Mouse (Mus musculus): ENCODE measurements around the gene Drosha. TPM values are rescaled to one million over a fixed set of nuclear protein-coding genes. Genes with fewer than 3 reads are reported as not detected.

Gene Drosha
- polyA plus RNA-seq, 1 experiment from 2014 or later: 82.0 TPM

DNA sequence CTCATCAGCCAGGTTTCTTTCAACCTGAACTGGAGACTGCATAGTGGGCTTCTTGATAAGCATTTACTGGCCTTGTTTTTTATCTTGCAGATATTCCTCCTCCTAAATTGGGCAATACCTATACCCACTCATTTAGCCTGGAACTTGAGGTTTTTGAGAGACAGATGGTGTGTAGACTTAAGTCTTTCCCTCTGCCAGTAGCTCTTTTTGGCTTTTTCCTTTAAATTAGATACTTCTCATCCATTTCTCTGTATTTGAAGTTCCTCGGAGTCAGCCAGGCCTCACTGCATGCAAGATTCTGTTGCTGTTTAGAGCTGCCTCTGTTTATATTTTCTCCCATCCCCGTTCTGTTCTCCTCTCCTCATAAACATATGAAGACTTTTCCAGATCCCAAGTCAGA, 51.7 kb downstream of the Drosha start:
- Histone ChIP-seq H3K36me3 (replicated peaks) (peaks cover 88% of the 10 kb centered on the region), H3K27me3 (replicated peaks; ENCODE audit: low read depth, poor library complexity, severe bottlenecking) (no peaks in the 10 kb centered on the region), H3K27ac (replicated peaks) (no peak overlapping the region), H3K9me3 (no peaks in the 10 kb centered on the region), H3K4me3 (no peak overlapping the region), H3K4me1 (no peaks in the 10 kb centered on the region)
- WGBS: 94% methylated on average over 2 of the region's 2 CpGs
- DNase-seq (ENCODE audit: low spot score): no peak

DNA sequence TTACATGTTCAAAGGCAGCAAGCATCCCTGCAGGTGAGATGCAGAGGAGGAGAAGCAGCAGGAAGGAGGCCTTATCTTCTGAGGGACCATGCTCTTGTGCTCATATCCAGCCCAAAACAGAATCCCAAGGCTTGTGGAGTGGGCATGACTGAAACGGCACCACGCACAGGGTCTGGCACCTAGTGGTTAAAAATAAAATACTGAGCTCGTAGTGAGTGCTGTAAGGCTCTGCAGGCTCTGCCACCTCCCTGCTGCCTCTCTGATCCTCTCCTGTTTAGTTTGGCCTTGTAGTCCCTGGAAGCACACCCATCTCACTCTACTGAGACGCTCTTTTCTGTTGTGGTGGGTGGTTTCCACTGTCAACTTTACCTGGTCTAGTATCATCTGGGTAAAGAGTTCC, 52.3 kb downstream of the Drosha start:
- Histone ChIP-seq H3K4me3 (no peak overlapping the region), H3K27me3 (replicated peaks; ENCODE audit: low read depth, poor library complexity, severe bottlenecking) (no peaks in the 10 kb centered on the region), H3K4me1 (no peaks in the 10 kb centered on the region), H3K9me3 (no peaks in the 10 kb centered on the region), H3K27ac (replicated peaks) (no peak overlapping the region), H3K36me3 (replicated peaks) (peaks cover 88% of the 10 kb centered on the region)
- WGBS: 96% methylated on average over 4 of the region's 4 CpGs
- DNase-seq (ENCODE audit: low spot score): no peak

DNA sequence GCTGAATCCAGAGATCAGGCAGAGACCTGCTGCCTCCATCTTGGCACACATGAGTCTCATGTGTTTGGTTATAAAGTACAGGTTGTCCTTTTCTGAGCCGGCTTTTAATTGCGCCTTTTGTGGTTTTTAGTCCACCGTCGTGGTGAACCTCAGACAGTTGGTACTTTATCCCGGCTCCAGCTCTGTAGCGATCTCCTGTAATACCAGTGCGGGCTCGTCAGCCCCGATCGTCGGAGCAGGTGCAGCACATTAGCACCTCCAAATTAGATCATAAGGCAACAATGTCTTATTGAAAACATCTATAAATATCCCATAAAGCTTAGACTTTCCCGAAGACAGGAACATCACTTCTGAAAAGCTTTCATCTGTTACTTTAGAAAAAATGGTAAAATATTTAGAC, 53.3 kb downstream of the Drosha start:
- Histone ChIP-seq H3K36me3 (replicated peaks) (peaks cover 96% of the 10 kb centered on the region), H3K27ac (replicated peaks) (no peak overlapping the region), H3K4me1 (no peaks in the 10 kb centered on the region), H3K9me3 (no peaks in the 10 kb centered on the region), H3K27me3 (replicated peaks; ENCODE audit: low read depth, poor library complexity, severe bottlenecking) (no peaks in the 10 kb centered on the region), H3K4me3 (no peak overlapping the region)
- DNase-seq (ENCODE audit: low spot score): no peak
- 93% methylated on average over 12 of the region's 12 CpGs for whole genome bisulfite sequencing

- no peaks in the 10 kb centered on the region for H3K9me3 ChIP-seq
- no peak overlapping the region for H3K4me3 ChIP-seq
- 94% methylated on average over 9 of the region's 9 CpGs for WGBS
- DNase-seq (ENCODE audit: low spot score): no peak
- H3K27ac ChIP-seq (replicated peaks): no peak overlapping the region
- no peaks in the 10 kb centered on the region for H3K27me3 ChIP-seq (replicated peaks; ENCODE audit: low read depth, poor library complexity, severe bottlenecking)
- H3K4me1 ChIP-seq: no peaks in the 10 kb centered on the region
- H3K36me3 ChIP-seq (replicated peaks): peaks cover 96% of the 10 kb centered on the region
Measured at GRCm38 (mm10) chr15:12878581-12878980, 54.0 kb downstream of the Drosha start.

GRCm38 (mm10) chr15:12879937-12880336, 55.3 kb downstream of the Drosha start:
- WGBS: 93% methylated on average over 8 of the region's 8 CpGs
- Histone ChIP-seq H3K4me1 (no peaks in the 10 kb centered on the region), H3K27ac (replicated peaks) (no peak overlapping the region), H3K4me3 (no peak overlapping the region), H3K9me3 (no peaks in the 10 kb centered on the region), H3K36me3 (replicated peaks) (peaks cover 98% of the 10 kb centered on the region), H3K27me3 (replicated peaks; ENCODE audit: low read depth, poor library complexity, severe bottlenecking) (no peaks in the 10 kb centered on the region)
- no peak for DNase-seq (ENCODE audit: low spot score)

DNA sequence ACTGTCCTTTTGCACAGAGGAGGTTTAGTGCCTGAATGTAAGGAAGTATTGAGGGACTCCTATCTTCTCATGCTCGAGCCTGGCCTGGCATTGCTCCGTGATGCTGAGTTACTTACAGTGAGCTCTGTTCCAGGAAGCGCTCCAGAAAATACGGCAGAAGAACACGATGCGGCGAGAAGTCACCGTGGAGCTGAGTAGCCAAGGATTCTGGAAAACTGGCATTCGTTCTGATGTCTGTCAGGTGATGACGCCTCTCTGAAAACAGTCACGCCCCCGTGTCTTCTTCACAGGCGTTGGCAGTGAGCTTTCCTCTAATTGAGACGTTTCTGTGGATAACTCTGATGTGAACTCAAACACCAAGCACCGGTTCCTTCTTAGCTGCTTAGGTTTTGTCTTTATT, 60.2 kb downstream of the Drosha start:
- Histone ChIP-seq H3K9me3 (no peaks in the 10 kb centered on the region), H3K36me3 (replicated peaks) (peaks cover 100% of the 10 kb centered on the region), H3K4me3 (no peak overlapping the region), H3K27me3 (replicated peaks; ENCODE audit: low read depth, poor library complexity, severe bottlenecking) (no peaks in the 10 kb centered on the region), H3K4me1 (no peaks in the 10 kb centered on the region), H3K27ac (replicated peaks) (no peak overlapping the region)
- no peak for DNase-seq (ENCODE audit: low spot score)
- 95% methylated on average over 15 of the region's 15 CpGs for WGBS

DNA sequence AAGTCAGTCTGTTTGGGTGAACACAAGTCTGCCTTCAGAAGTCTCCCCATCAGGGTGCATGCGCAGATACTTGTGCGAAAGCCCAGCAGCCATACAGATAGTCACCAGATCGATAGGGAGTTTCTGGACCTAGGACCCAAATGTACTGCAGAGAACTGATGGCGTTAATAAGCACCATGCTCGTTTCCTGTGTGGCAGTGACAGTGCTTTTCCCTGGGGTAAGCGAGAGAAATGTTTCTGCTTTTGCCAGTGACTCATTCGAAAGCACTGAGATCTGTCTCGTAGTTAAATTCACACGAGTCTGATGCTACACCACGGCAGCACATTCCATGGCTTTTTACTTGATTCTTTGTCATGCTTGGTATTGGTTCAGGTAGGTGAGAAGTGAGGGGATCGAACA, 60.7 kb downstream of the Drosha start:
- Histone ChIP-seq H3K36me3 (replicated peaks) (peaks cover 100% of the 10 kb centered on the region), H3K27me3 (replicated peaks; ENCODE audit: low read depth, poor library complexity, severe bottlenecking) (no peaks in the 10 kb centered on the region), H3K4me1 (no peaks in the 10 kb centered on the region), H3K9me3 (no peaks in the 10 kb centered on the region), H3K27ac (replicated peaks) (no peak overlapping the region), H3K4me3 (no peak overlapping the region)
- 95% methylated on average over 11 of the region's 11 CpGs for WGBS
- no peak for DNase-seq (ENCODE audit: low spot score)

DNA sequence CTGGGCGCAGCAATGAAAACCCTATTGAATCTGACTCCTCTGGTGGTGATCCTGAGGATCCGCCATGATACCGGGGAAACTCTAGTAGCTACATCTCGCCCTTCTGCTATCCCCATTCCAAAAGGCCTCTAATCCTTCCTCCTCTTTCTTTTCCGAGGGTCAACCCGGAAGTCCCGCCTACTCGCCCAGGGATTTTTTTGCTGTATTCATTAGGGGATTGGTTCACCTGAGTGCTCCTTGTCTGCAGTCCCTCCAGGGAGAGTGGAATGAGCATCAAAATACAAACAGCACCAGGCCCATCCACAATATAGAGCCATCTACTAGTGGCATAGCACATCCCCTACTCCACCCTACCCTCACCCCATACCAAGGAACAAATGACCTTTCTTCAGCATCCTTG, 62.6 kb downstream of the Drosha start:
- H3K4me3 ChIP-seq: no peak overlapping the region
- 91% methylated on average over 8 of the region's 8 CpGs for WGBS
- no peaks in the 10 kb centered on the region for H3K27me3 ChIP-seq (replicated peaks; ENCODE audit: low read depth, poor library complexity, severe bottlenecking)
- H3K27ac ChIP-seq (replicated peaks): no peak overlapping the region
- no peaks in the 10 kb centered on the region for H3K4me1 ChIP-seq
- no peaks in the 10 kb centered on the region for H3K9me3 ChIP-seq
- peaks cover 100% of the 10 kb centered on the region for H3K36me3 ChIP-seq (replicated peaks)
- no peak for DNase-seq (ENCODE audit: low spot score)

DNA sequence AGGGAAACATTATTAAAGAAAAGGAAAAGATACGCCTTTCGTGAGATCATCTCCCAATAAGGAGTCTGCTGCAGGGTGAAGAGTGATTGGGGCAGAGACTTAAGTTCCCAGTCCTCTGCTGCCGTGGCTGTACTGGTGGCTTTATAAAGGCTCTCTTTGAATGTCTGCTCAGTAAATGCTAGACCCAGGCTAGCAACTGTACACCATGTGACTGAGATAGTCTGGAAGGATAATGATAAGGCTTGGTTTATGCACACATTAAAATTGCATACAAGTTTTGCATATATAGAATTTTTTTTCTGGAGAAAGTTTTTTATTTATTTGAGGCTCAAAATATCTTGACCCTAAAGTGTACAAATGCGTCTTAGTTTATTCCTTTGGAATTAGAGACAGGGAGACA, 63.7 kb downstream of the Drosha start:
- H3K4me1 ChIP-seq: no peaks in the 10 kb centered on the region
- DNase-seq (ENCODE audit: low spot score): no peak

GRCm38 (mm10) chr15:12889909-12890308, 65.3 kb downstream of the Drosha start:
- no peak for DNase-seq (ENCODE audit: low spot score)
- Histone ChIP-seq H3K36me3 (replicated peaks) (peaks cover 95% of the 10 kb centered on the region), H3K9me3 (no peaks in the 10 kb centered on the region), H3K27ac (replicated peaks) (no peak overlapping the region), H3K4me1 (no peaks in the 10 kb centered on the region), H3K27me3 (replicated peaks; ENCODE audit: low read depth, poor library complexity, severe bottlenecking) (no peaks in the 10 kb centered on the region), H3K4me3 (no peak overlapping the region)
- WGBS: 92% methylated on average over 11 of the region's 11 CpGs

More for the DNA sequence above, 63.7 kb downstream of the Drosha start:
- H3K27ac ChIP-seq (replicated peaks): no peak overlapping the region
- no peak overlapping the region for H3K4me3 ChIP-seq
- no peaks in the 10 kb centered on the region for H3K27me3 ChIP-seq (replicated peaks; ENCODE audit: low read depth, poor library complexity, severe bottlenecking)
- no peaks in the 10 kb centered on the region for H3K9me3 ChIP-seq
- 95% methylated on average over 4 of the region's 4 CpGs for WGBS
- H3K36me3 ChIP-seq (replicated peaks): peaks cover 95% of the 10 kb centered on the region

DNA sequence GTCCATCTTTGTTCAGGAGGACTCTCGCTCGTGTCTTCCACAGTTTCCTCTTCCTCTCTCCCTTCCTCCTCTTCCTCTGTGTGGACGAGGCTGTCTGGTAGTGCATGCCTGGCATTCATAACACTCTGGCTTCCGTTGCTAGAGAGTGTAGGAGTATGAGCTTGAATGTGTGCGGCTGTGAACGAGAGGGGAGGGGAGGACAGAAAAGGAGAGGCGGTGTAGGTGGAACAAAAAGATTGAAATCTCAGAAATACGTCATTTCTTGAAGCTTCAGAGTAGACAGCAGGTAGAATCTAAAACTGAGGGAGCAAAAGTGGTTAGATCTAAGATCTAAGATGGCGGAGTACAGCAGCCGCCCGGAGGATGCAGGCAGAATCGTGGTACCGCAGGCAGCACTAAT, 70.8 kb downstream of the Drosha start:
- peaks cover 93% of the 10 kb centered on the region for H3K36me3 ChIP-seq (replicated peaks)
- H3K27ac ChIP-seq (replicated peaks): no peak overlapping the region
- H3K4me3 ChIP-seq: no peak overlapping the region
- H3K4me1 ChIP-seq: no peaks in the 10 kb centered on the region
- H3K9me3 ChIP-seq: no peaks in the 10 kb centered on the region
- no peak for DNase-seq (ENCODE audit: low spot score)
- 93% methylated on average over 13 of the region's 13 CpGs for WGBS
- H3K27me3 ChIP-seq (replicated peaks; ENCODE audit: low read depth, poor library complexity, severe bottlenecking): no peaks in the 10 kb centered on the region

- 94% methylated on average over 18 of the region's 18 CpGs for WGBS
- H3K36me3 ChIP-seq (replicated peaks): peaks cover 93% of the 10 kb centered on the region
- DNase-seq (ENCODE audit: low spot score): no peak
- no peaks in the 10 kb centered on the region for H3K9me3 ChIP-seq
- no peaks in the 10 kb centered on the region for H3K4me1 ChIP-seq
- H3K27me3 ChIP-seq (replicated peaks; ENCODE audit: low read depth, poor library complexity, severe bottlenecking): no peaks in the 10 kb centered on the region
- no peak overlapping the region for H3K4me3 ChIP-seq
- H3K27ac ChIP-seq (replicated peaks): no peak overlapping the region
Measured at GRCm38 (mm10) chr15:12896022-12897009, 71.7 kb downstream of the Drosha start.

GRCm38 (mm10) chr15:12897831-12898230, 73.2 kb downstream of the Drosha start:
- Histone ChIP-seq H3K27me3 (replicated peaks; ENCODE audit: low read depth, poor library complexity, severe bottlenecking) (no peaks in the 10 kb centered on the region), H3K4me1 (no peaks in the 10 kb centered on the region), H3K9me3 (no peaks in the 10 kb centered on the region), H3K4me3 (no peak overlapping the region), H3K27ac (replicated peaks) (no peak overlapping the region), H3K36me3 (replicated peaks) (peaks cover 98% of the 10 kb centered on the region)
- WGBS: 92% methylated on average over 8 of the region's 8 CpGs
- DNase-seq (ENCODE audit: low spot score): no peak

All from embryonic facial prominence, embryonic 10.5 days (tissue).